Mouse (Mus musculus): ENCODE data around the gene Myo16. TPM values are rescaled to one million over a fixed set of nuclear protein-coding genes. Genes with fewer than 3 reads are reported as not detected.
A peak's percentile ranks its signal among the peaks of the same experiment; 100 is the strongest.

Myo16 gene
- total and polyA plus RNA-seq, 3 experiments: not detected

DNA sequence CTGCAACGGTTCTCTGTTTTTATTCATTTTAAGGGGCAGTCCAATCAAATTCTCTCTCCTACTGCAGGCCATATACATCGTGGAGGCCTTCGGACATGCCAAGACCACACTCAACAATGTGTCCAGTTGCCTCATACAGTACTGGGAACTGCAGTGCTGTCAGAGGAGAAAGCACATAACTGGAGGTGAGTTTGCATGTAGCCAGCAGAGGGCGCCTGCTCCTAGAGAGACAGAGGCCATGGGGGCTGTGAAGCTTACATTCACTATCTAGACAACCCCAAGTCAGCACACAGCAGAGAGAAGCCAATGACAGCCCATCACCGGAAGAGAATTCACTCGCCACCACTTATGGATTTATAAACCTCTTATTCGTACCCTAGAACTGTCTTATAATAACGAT lies 251.8 kb downstream of the Myo16 start:
- TF ChIP-seq SMC3 (IDR thresholded peaks at IDR 0.05; ENCODE audit: low read depth, low read length) (peak; percentile 35), CHD1 (IDR thresholded peaks at IDR 0.05; ENCODE audit: low read depth, low read length) (no peak), RAD21 (IDR thresholded peaks at IDR 0.05; ENCODE audit: low read depth, low read length) (peak; percentile 30), CTCF (IDR thresholded peaks at IDR 0.05 in 2 of 3, conservative IDR thresholded peaks at IDR 0.05 in 1 of 3; ENCODE audit: control insufficient read depth in 1 of 3, insufficient read depth in 1 of 3, low read depth in 2 of 3, low read length in 3 of 3, poor library complexity in 1 of 3, severe bottlenecking in 1 of 3) (peak; percentile 50 to 70 (median 55)), MYB (IDR thresholded peaks at IDR 0.05; ENCODE audit: low read depth, low read length) (no peak), MAZ (IDR thresholded peaks at IDR 0.05; ENCODE audit: low read depth, low read length) (no peak)
- H3K79me2 ChIP-seq (ENCODE audit: control insufficient read depth, insufficient read depth, low read length, poor library complexity): no peaks in the 10 kb centered on the region
- peak; percentile 32 for DNase-seq (ENCODE audit: low read depth, low spot score)
- no peak overlapping the region for H3K4me3 ChIP-seq (ENCODE audit: control insufficient read depth in 1 of 2, insufficient read depth in 1 of 2, low read depth in 2 of 2, low read length in 2 of 2)
- H3K27ac ChIP-seq (ENCODE audit: control insufficient read depth, low read depth, low read length): no peak overlapping the region
- no peaks in the 10 kb centered on the region for H3K36me3 ChIP-seq (ENCODE audit: control insufficient read depth in 1 of 2, insufficient read depth in 2 of 2, low read length in 2 of 2)
- no peaks in the 10 kb centered on the region for H3K4me1 ChIP-seq (ENCODE audit: control insufficient read depth in 1 of 2, insufficient read depth in 2 of 2, low read length in 2 of 2)
- no peak overlapping the region for H3K9ac ChIP-seq (ENCODE audit: control insufficient read depth, low read depth, low read length, poor library complexity, severe bottlenecking)
- H3K27me3 ChIP-seq (ENCODE audit: control insufficient read depth in 1 of 2, insufficient read depth in 2 of 2, low read length in 2 of 2): no peaks in the 10 kb centered on the region
- no peaks in the 10 kb centered on the region for H3K9me3 ChIP-seq (replicated peaks; ENCODE audit: insufficient read depth, low read length)

DNA sequence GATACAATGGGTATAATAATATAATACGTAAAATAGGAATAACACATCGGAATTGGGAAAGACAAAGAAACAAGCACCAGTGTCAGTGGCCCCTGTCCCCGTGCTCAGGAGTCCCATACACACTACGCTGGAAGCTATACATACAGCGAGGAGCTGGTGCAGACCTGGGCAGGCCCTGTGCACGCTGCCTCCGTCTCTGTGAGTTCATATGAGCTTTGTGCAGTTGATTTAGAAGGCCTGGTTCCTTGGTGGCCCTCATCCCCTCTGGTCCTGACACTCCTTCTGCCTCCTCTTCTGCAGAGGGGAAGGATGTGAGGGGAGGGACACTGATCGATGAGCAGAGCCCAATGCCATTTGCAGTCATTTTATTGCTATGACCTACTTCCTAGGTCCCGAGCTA lies 255.3 kb downstream of the Myo16 start:
- H3K9ac ChIP-seq (ENCODE audit: control insufficient read depth, low read depth, low read length, poor library complexity, severe bottlenecking): no peak overlapping the region
- H3K4me3 ChIP-seq (ENCODE audit: control insufficient read depth in 1 of 2, insufficient read depth in 1 of 2, low read depth in 2 of 2, low read length in 2 of 2): no peak overlapping the region
- no peak for TF ChIP-seq RCOR1 (IDR thresholded peaks at IDR 0.05; ENCODE audit: low read depth, low read length)
- no peak for TF ChIP-seq USF2 (IDR thresholded peaks at IDR 0.05; ENCODE audit: borderline replicate concordance in 1 of 2, insufficient read depth in 1 of 2, low read depth in 1 of 2, low read length in 2 of 2)
- no peak for TF ChIP-seq BHLHE40 (IDR thresholded peaks at IDR 0.05; ENCODE audit: borderline replicate concordance, low read depth, low read length)
- no peak for TF ChIP-seq MAZ (IDR thresholded peaks at IDR 0.05; ENCODE audit: low read depth, low read length)
- no peak for TF ChIP-seq CHD1 (IDR thresholded peaks at IDR 0.05; ENCODE audit: low read depth, low read length)
- TF ChIP-seq MYC (IDR thresholded peaks at IDR 0.05; ENCODE audit: low read depth, low read length): no peak
- no peak for TF ChIP-seq MAFK (IDR thresholded peaks at IDR 0.05; ENCODE audit: borderline replicate concordance, low read depth, low read length)
- no peak for TF ChIP-seq TBP (IDR thresholded peaks at IDR 0.05; ENCODE audit: low read depth, low read length)
- no peak for TF ChIP-seq MAX (IDR thresholded peaks at IDR 0.05; ENCODE audit: low read length)
- no peaks in the 10 kb centered on the region for H3K79me2 ChIP-seq (ENCODE audit: control insufficient read depth, insufficient read depth, low read length, poor library complexity)
- H3K27me3 ChIP-seq (ENCODE audit: control insufficient read depth in 1 of 2, insufficient read depth in 2 of 2, low read length in 2 of 2): no peaks in the 10 kb centered on the region
- H3K4me1 ChIP-seq (ENCODE audit: control insufficient read depth in 1 of 2, insufficient read depth in 2 of 2, low read length in 2 of 2): no peaks in the 10 kb centered on the region
- H3K9me3 ChIP-seq (replicated peaks; ENCODE audit: insufficient read depth, low read length): no peaks in the 10 kb centered on the region
- H3K36me3 ChIP-seq (ENCODE audit: control insufficient read depth in 1 of 2, insufficient read depth in 2 of 2, low read length in 2 of 2): no peaks in the 10 kb centered on the region
- DNase-seq (ENCODE audit: low read depth, low spot score): no peak
- H3K27ac ChIP-seq (ENCODE audit: control insufficient read depth, low read depth, low read length): no peak overlapping the region

DNA sequence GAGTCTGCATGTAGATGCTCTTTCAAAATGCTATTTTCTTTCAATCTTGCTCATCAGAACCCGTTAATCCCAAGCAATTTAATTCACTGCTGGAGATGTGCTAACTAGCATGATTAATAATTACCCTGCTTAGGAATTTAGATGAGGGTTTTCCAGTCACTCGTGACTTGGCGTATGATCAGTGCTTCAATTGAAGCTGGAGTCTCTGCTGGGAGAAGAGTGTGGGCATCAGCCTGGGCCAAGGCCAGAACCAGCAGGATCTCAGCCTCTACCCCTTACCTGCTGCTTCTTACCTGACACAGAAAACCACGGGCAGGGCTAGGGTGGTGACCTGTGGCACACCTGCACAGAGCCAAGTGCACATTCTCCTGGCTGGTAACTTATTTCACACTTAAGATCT lies 257.8 kb downstream of the Myo16 start:
- DNase-seq (ENCODE audit: low read depth, low spot score): no peak
- no peak for TF ChIP-seq BHLHE40 (IDR thresholded peaks at IDR 0.05; ENCODE audit: borderline replicate concordance, low read depth, low read length)
- no peak for TF ChIP-seq ZNF384 (IDR thresholded peaks at IDR 0.05; ENCODE audit: low read depth, low read length)
- no peak for TF ChIP-seq ZKSCAN1 (IDR thresholded peaks at IDR 0.05; ENCODE audit: low read depth, low read length)
- no peak for TF ChIP-seq TCF12 (IDR thresholded peaks at IDR 0.05; ENCODE audit: low read depth, low read length)
- TF ChIP-seq SMC3 (IDR thresholded peaks at IDR 0.05; ENCODE audit: low read depth, low read length): no peak
- no peak for TF ChIP-seq MAFK (IDR thresholded peaks at IDR 0.05; ENCODE audit: borderline replicate concordance, low read depth, low read length)
- no peak for TF ChIP-seq USF1 (IDR thresholded peaks at IDR 0.05; ENCODE audit: low read depth, low read length)
- TF ChIP-seq ELF1 (IDR thresholded peaks at IDR 0.05; ENCODE audit: low read depth, low read length): no peak
- no peak for TF ChIP-seq ETS1 (IDR thresholded peaks at IDR 0.05; ENCODE audit: low read depth, low read length)
- TF ChIP-seq KAT2A (conservative IDR thresholded peaks at IDR 0.05; ENCODE audit: low read depth, low read length): no peak
- no peak for TF ChIP-seq E2F4 (IDR thresholded peaks at IDR 0.05; ENCODE audit: borderline replicate concordance, low read depth, low read length)
- TF ChIP-seq NELFE (IDR thresholded peaks at IDR 0.05; ENCODE audit: low read depth, low read length): no peak
- TF ChIP-seq ZMIZ1 (IDR thresholded peaks at IDR 0.05; ENCODE audit: low read depth, low read length): no peak
- Histone ChIP-seq H3K27ac (ENCODE audit: control insufficient read depth, low read depth, low read length) (no peak overlapping the region), H3K27me3 (ENCODE audit: control insufficient read depth in 1 of 2, insufficient read depth in 2 of 2, low read length in 2 of 2) (no peaks in the 10 kb centered on the region), H3K9ac (ENCODE audit: control insufficient read depth, low read depth, low read length, poor library complexity, severe bottlenecking) (no peak overlapping the region), H3K9me3 (replicated peaks; ENCODE audit: insufficient read depth, low read length) (no peaks in the 10 kb centered on the region), H3K4me1 (ENCODE audit: control insufficient read depth in 1 of 2, insufficient read depth in 2 of 2, low read length in 2 of 2) (no peaks in the 10 kb centered on the region), H3K36me3 (ENCODE audit: control insufficient read depth in 1 of 2, insufficient read depth in 2 of 2, low read length in 2 of 2) (no peaks in the 10 kb centered on the region), H3K79me2 (ENCODE audit: control insufficient read depth, insufficient read depth, low read length, poor library complexity) (no peaks in the 10 kb centered on the region), H3K4me3 (ENCODE audit: control insufficient read depth in 1 of 2, insufficient read depth in 1 of 2, low read depth in 2 of 2, low read length in 2 of 2) (no peak overlapping the region)
